Mouse (Mus musculus) small intestine, adult 2 months (tissue): Measurements from ENCODE around the gene Sardh.

Source experiments
- CTCF ChIP-seq: fragments of 200-500 bp; IDR thresholded peaks from 2 replicates; pipeline ENCODE4 v1.5.1; 2012; ENCODE audit warnings: low read depth, mild to moderate bottlenecking, control low read depth, inconsistent platforms, low read length, moderate library complexity, mixed read lengths; ENCODE audit not compliant: insufficient replicate concordance, insufficient read length; ENCODE audit errors: extremely low read depth
- POLR2A ChIP-seq: fragments of 200-500 bp; IDR thresholded peaks from 2 replicates; pipeline ENCODE4 v1.6.1; 2012; ENCODE audit warnings: low read depth, mild to moderate bottlenecking, control low read depth, inconsistent platforms, low read length, moderate library complexity

GRCm38 (mm10) chr2:27166074-27166473, 82.1 kb downstream of the Sardh start:
- TF ChIP-seq POLR2A: no peak
- TF ChIP-seq CTCF: no peak
